Mouse (Mus musculus): ENCODE measurements around the gene Tex29. TPM values are rescaled to one million over a fixed set of nuclear protein-coding genes. Genes with fewer than 3 reads are reported as not detected.

The Tex29 gene
- total RNA-seq, 1 experiment: not detected

GRCm38 (mm10) chr8:11841571-11841970 lies 1.3 kb downstream of the Tex29 start:
- H3K4me3 ChIP-seq (ENCODE audit: insufficient read depth in 1 of 2, low read depth in 1 of 2, low read length in 2 of 2, poor library complexity in 1 of 2, severe bottlenecking in 1 of 2): no peak overlapping the region
- H3K9me3 ChIP-seq (ENCODE audit: control insufficient read depth, insufficient read depth, low read depth, low read length): no peaks in the 10 kb centered on the region
- H3K27ac ChIP-seq (ENCODE audit: insufficient read depth, low read depth, low read length, poor library complexity, severe bottlenecking): no peak overlapping the region
- DNase-seq (ENCODE audit: low read depth, low spot score): no peak
- no peaks in the 10 kb centered on the region for H3K4me1 ChIP-seq (ENCODE audit: control insufficient read depth in 2 of 2, insufficient read depth in 2 of 2, low read length in 2 of 2, poor library complexity in 1 of 2)
- H3K36me3 ChIP-seq (ENCODE audit: control insufficient read depth, insufficient read depth, low read length, poor library complexity, severe bottlenecking): no peaks in the 10 kb centered on the region
- no peak for TF ChIP-seq HCFC1 (IDR thresholded peaks at IDR 0.05; ENCODE audit: borderline replicate concordance, insufficient read depth, low read length)
- no peak for TF ChIP-seq ZNF384 (IDR thresholded peaks at IDR 0.05; ENCODE audit: low read depth, low read length)
- TF ChIP-seq ZC3H11A (IDR thresholded peaks at IDR 0.05; ENCODE audit: borderline replicate concordance, low read depth, low read length): no peak
- in situ Hi-C loops (cut with MboI; ENCODE audit: low sequenced_read_pairs in 2 of 2, unreplicated experiment in 2 of 2): no loop called here
- no peak overlapping the region for H3K9ac ChIP-seq (ENCODE audit: insufficient read depth, low read depth, low read length, poor library complexity, severe bottlenecking)

GRCm38 (mm10) chr8:11842757-11843156 lies 2.5 kb downstream of the Tex29 start:
- no peak for TF ChIP-seq ZC3H11A (IDR thresholded peaks at IDR 0.05; ENCODE audit: borderline replicate concordance, low read depth, low read length)
- no peak for TF ChIP-seq MAFK (IDR thresholded peaks at IDR 0.05; ENCODE audit: insufficient read depth, low read depth, low read length)
- no peak for TF ChIP-seq HCFC1 (IDR thresholded peaks at IDR 0.05; ENCODE audit: borderline replicate concordance, insufficient read depth, low read length)
- TF ChIP-seq ZNF384 (IDR thresholded peaks at IDR 0.05; ENCODE audit: low read depth, low read length): no peak
- TF ChIP-seq CHD2 (IDR thresholded peaks at IDR 0.05; ENCODE audit: low read depth, low read length): no peak
- in situ Hi-C loops (cut with MboI; ENCODE audit: low sequenced_read_pairs in 2 of 2, unreplicated experiment in 2 of 2): no loop called here
- H3K36me3 ChIP-seq (ENCODE audit: control insufficient read depth, insufficient read depth, low read length, poor library complexity, severe bottlenecking): no peaks in the 10 kb centered on the region

GRCm38 (mm10) chr8:11843677-11844315 lies 3.5 kb downstream of the Tex29 start:
- Histone ChIP-seq H3K9me3 (ENCODE audit: control insufficient read depth, insufficient read depth, low read depth, low read length) (no peaks in the 10 kb centered on the region), H3K9ac (ENCODE audit: insufficient read depth, low read depth, low read length, poor library complexity, severe bottlenecking) (no peak overlapping the region)
- no peak for DNase-seq (ENCODE audit: low read depth, low spot score)

More at GRCm38 (mm10) chr8:11842757-11843156, 2.5 kb downstream of the Tex29 start:
- Histone ChIP-seq H3K27ac (ENCODE audit: insufficient read depth, low read depth, low read length, poor library complexity, severe bottlenecking) (no peak overlapping the region), H3K9me3 (ENCODE audit: control insufficient read depth, insufficient read depth, low read depth, low read length) (no peaks in the 10 kb centered on the region), H3K4me1 (ENCODE audit: control insufficient read depth in 2 of 2, insufficient read depth in 2 of 2, low read length in 2 of 2, poor library complexity in 1 of 2) (no peaks in the 10 kb centered on the region), H3K4me3 (ENCODE audit: insufficient read depth in 1 of 2, low read depth in 1 of 2, low read length in 2 of 2, poor library complexity in 1 of 2, severe bottlenecking in 1 of 2) (no peak overlapping the region), H3K9ac (ENCODE audit: insufficient read depth, low read depth, low read length, poor library complexity, severe bottlenecking) (no peak overlapping the region)
- no peak for DNase-seq (ENCODE audit: low read depth, low spot score)

GRCm38 (mm10) chr8:11844316-11844685 lies 4.0 kb downstream of the Tex29 start:
- TF ChIP-seq CHD2 (IDR thresholded peaks at IDR 0.05; ENCODE audit: low read depth, low read length) (no peak), ZNF384 (IDR thresholded peaks at IDR 0.05; ENCODE audit: low read depth, low read length) (no peak), ZC3H11A (IDR thresholded peaks at IDR 0.05; ENCODE audit: borderline replicate concordance, low read depth, low read length) (no peak), MAFK (IDR thresholded peaks at IDR 0.05; ENCODE audit: insufficient read depth, low read depth, low read length) (no peak), HCFC1 (IDR thresholded peaks at IDR 0.05; ENCODE audit: borderline replicate concordance, insufficient read depth, low read length) (no peak)
- in situ Hi-C loops (cut with MboI; ENCODE audit: low sequenced_read_pairs in 2 of 2, unreplicated experiment in 2 of 2): no loop called here
- no peaks in the 10 kb centered on the region for H3K9me3 ChIP-seq (ENCODE audit: control insufficient read depth, insufficient read depth, low read depth, low read length)
- no peak for DNase-seq (ENCODE audit: low read depth, low spot score)
- no peak overlapping the region for H3K27ac ChIP-seq (ENCODE audit: insufficient read depth, low read depth, low read length, poor library complexity, severe bottlenecking)
- no peak overlapping the region for H3K9ac ChIP-seq (ENCODE audit: insufficient read depth, low read depth, low read length, poor library complexity, severe bottlenecking)
- H3K36me3 ChIP-seq (ENCODE audit: control insufficient read depth, insufficient read depth, low read length, poor library complexity, severe bottlenecking): no peaks in the 10 kb centered on the region
- H3K4me1 ChIP-seq (ENCODE audit: control insufficient read depth in 2 of 2, insufficient read depth in 2 of 2, low read length in 2 of 2, poor library complexity in 1 of 2): no peaks in the 10 kb centered on the region
- H3K4me3 ChIP-seq (ENCODE audit: insufficient read depth in 1 of 2, low read depth in 1 of 2, low read length in 2 of 2, poor library complexity in 1 of 2, severe bottlenecking in 1 of 2): no peak overlapping the region

More at GRCm38 (mm10) chr8:11843677-11844315, 3.5 kb downstream of the Tex29 start:
- in situ Hi-C loops (cut with MboI; ENCODE audit: low sequenced_read_pairs in 2 of 2, unreplicated experiment in 2 of 2): no loop called here
- H3K27ac ChIP-seq (ENCODE audit: insufficient read depth, low read depth, low read length, poor library complexity, severe bottlenecking): no peak overlapping the region
- no peaks in the 10 kb centered on the region for H3K4me1 ChIP-seq (ENCODE audit: control insufficient read depth in 2 of 2, insufficient read depth in 2 of 2, low read length in 2 of 2, poor library complexity in 1 of 2)
- TF ChIP-seq ZNF384 (IDR thresholded peaks at IDR 0.05; ENCODE audit: low read depth, low read length) (no peak), ZC3H11A (IDR thresholded peaks at IDR 0.05; ENCODE audit: borderline replicate concordance, low read depth, low read length) (no peak), HCFC1 (IDR thresholded peaks at IDR 0.05; ENCODE audit: borderline replicate concordance, insufficient read depth, low read length) (no peak), MAFK (IDR thresholded peaks at IDR 0.05; ENCODE audit: insufficient read depth, low read depth, low read length) (no peak), CHD2 (IDR thresholded peaks at IDR 0.05; ENCODE audit: low read depth, low read length) (no peak)
- H3K36me3 ChIP-seq (ENCODE audit: control insufficient read depth, insufficient read depth, low read length, poor library complexity, severe bottlenecking): no peaks in the 10 kb centered on the region
- no peak overlapping the region for H3K4me3 ChIP-seq (ENCODE audit: insufficient read depth in 1 of 2, low read depth in 1 of 2, low read length in 2 of 2, poor library complexity in 1 of 2, severe bottlenecking in 1 of 2)
